ENCODE assay signal across 19 mouse cellular contexts in the genomic region with DNA sequence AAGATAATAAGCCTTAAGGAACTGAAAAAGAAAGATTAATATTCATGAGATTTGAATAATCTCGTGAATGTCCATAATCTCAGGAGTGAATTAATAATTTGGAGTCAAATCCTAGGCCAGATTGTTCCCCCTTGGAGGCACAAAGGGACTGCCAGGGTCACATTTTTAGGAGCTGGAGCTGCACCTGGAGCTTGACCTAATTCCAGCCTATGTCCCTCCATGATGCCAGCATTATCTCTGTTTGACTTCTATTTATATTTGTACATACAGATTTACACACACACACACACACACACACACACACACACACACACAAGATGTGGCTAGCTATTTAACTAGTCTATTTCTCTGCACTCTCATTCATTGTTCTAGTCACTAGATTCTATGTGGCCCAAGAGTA.
DNase-seq lines count a peak whose midpoint lies in the region; ATAC-seq lines count a peak whose summit lies in the region.
"Had no signal": no experiment of that assay in that cellular context is flagged by ENCODE, and none has a peak within 500 bp of the region (broad histone marks: within the 10 kb centered on the region; RNA-seq: fewer than 3 reads in every experiment).

No protein-coding gene starts in this region.

- peak; percentile 77; the same call in 1 of the 2 replicates for ATAC-seq in cerebellum, adult (ENCODE audit: insufficient number of reproducible peaks, low FRiP score, low TSS enrichment)
- ATAC-seq: CD4-positive, CD25-positive, alpha-beta regulatory T cell, adult 4 months; forebrain, embryonic 13.5 days; forebrain, postnatal 0 days; hindbrain, embryonic 16.5 days; inflammation-experienced regulatory T-cells, adult 6 months; intestine, postnatal 0 days had no signal

- DNase-seq in cerebellum, postnatal 4 days (ENCODE audit: low spot score in 2 of 2) = no peak
- DNase-seq in cerebellum, adult 9-10 months = peak; percentile 91
- peak; percentile 74 to 75 for DNase-seq in cerebellum, postnatal 25 days
- DNase-seq in gastrocnemius, postnatal 25 days = no peak
- DNase-seq in kidney, postnatal 25 days = no peak
- no peak for DNase-seq in heart, postnatal 25 days (ENCODE audit: low spot score)
- DNase-seq: adrenal gland, adult 8-10 months; adrenal gland, postnatal 36 days; B cell, adult 2 months; forebrain, postnatal 0 days; gastrocnemius, postnatal 14 days; heart, postnatal 36 days; kidney, adult 8-10 months had no signal

- intact Hi-C loops in heart, postnatal 25 days (cut with DNase I) = no loop called here

Comparison
In these comparisons a context has a peak if more than half of its experiments do, and no peak if none do; other contexts are left out.
1. DNase-seq: peak in cerebellum, adult 9-10 months (single experiment) and cerebellum, postnatal 25 days (2 of 2); none in cerebellum, postnatal 4 days (0 of 2), gastrocnemius, postnatal 25 days (single experiment), kidney, postnatal 25 days (0 of 2) and heart, postnatal 25 days (single experiment).